Mouse (Mus musculus) bone marrow macrophage, adult 2 months (primary cell): Measurements from ENCODE around the gene Zfp341. TPM values are rescaled to one million over a fixed set of nuclear protein-coding genes. Genes with fewer than 3 reads are reported as not detected.

Experiments
- H3K27ac ChIP-seq: 2 replicates; pipeline ENCODE4 v1.5.1; 2012; ENCODE audit warnings: low read depth, low read length; ENCODE audit not compliant: insufficient read depth
- H3K4me1 ChIP-seq: 2 replicates; pipeline ENCODE4 v1.6.1; 2012; ENCODE audit warnings: low read length; ENCODE audit not compliant: control insufficient read depth, insufficient read depth
- H3K4me3 ChIP-seq: 2 replicates; pipeline ENCODE4 v1.5.1; 2012; ENCODE audit warnings: mild to moderate bottlenecking, low read length, moderate library complexity; ENCODE audit not compliant: insufficient read depth
- CTCF ChIP-seq: IDR thresholded peaks from 2 replicates; pipeline ENCODE4 v1.5.1; 2012; ENCODE audit warnings: low read depth, mild to moderate bottlenecking, low read length, moderate library complexity
- POLR2A ChIP-seq: IDR thresholded peaks from 2 replicates; pipeline ENCODE4 v1.6.1; 2012; ENCODE audit warnings: mild to moderate bottlenecking, low read depth, low read length, borderline replicate concordance
- polyA plus RNA-seq: library from polyadenylated mRNA; stranded (reverse); fragments of >200 nt; gene quantifications from 2 replicates; pipeline ENCODE4 v1.2.4, GENCODE M21; 2012; ENCODE audit not compliant: missing spikeins, insufficient read depth, insufficient read length

Zfp341 gene
- polyA plus RNA-seq, 1 experiment, result 2.4 TPM

DNA sequence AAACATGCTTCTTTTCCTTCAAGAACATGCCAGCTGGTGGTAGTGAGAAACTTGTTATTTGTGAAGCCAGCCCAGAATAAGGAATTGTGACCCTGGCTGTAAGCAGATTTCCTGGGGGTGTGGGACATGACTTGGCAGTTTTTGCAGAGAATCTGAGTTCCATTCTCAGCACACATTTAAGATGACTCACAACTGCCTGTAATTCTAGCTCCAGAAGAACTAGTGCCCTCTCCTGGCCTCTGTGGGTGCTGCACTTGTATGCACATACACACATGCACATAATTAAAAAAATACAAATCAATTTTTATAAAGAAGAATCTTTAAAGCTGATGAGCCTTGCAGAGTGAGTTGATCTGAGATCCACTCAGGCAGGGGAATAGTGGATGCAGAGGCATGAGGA, 11.0 kb downstream of the Zfp341 start:
- H3K4me1 ChIP-seq, result 0 out of 2 replicates have a peak, but pooled peaks cover 2% of the 10 kb centered on the region
- no peak overlapping the region for H3K27ac ChIP-seq
- no peak for TF ChIP-seq CTCF
- TF ChIP-seq POLR2A, result no peak
- H3K4me3 ChIP-seq, result no peak overlapping the region

GRCm38 (mm10) chr2:154630531-154630930, 17.4 kb downstream of the Zfp341 start:
- TF ChIP-seq CTCF, result no peak
- no peak for TF ChIP-seq POLR2A
- Histone ChIP-seq H3K4me1 (no peaks in the 10 kb centered on the region), H3K27ac (no peak overlapping the region), H3K4me3 (no peak overlapping the region)

DNA sequence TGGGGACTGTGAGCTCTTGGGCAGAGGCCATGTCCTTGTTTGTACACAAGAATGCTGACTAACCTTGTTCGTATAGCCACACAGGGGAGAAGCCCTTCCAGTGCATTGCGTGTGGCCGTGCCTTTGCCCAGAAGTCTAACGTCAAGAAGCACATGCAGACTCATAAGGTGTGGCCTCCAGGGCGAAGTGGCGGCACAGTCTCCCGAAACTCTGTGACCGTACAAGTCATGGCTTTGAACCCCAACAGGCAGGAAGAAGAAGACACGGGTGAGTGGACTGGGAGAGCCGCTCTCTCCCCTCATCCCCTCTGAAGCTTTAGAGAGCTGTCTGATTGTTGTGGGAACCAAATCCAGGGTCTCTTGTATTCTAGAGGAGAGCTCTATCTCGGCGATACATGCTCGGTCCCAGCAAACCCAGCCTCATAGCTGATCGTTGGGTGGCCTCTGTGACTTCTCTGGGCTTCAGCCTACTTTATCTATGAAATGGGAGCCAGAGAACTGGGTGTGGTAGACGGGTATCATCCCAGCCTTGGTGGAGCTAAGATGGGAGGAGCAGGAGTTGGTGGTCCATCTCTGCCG, 19.2 kb downstream of the Zfp341 start:
- Histone ChIP-seq H3K27ac (no peak overlapping the region), H3K4me3 (no peak overlapping the region), H3K4me1 (no peaks in the 10 kb centered on the region)
- no peak for TF ChIP-seq POLR2A
- TF ChIP-seq CTCF, result no peak

DNA sequence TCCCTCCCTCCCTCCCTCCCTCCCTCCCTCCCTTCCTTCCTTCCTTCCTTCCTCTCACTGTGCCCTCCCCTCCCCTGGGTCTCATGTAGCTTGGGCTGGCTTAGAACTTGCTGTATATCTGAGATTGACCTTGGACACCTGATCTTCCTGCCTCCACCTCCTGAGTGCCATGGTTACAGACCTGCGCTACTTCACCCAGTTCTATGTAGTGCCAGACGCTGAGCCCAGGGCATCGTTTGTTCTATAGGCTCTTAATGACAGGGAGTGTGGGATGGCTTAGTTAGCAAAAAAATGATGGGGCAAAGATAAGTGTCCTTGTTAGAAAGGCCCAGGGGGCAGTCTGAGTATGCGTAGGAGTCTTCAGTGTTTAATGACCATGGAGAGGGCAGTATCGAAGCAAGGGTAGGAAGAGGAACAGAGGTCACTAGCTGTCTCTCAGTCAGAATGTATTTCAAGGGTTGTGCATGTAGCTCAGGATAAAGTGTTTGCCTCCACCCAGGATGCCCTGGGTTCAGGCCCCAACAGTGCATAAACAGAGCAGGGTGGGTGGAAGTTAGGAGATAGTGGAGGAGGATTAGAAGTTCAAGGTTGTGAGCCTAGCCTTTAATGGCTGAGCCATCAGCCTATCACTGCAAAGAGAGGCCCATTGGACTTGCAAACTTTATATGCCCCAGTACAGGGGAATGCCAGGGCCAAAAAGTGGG, 20.1 kb downstream of the Zfp341 start:
- Histone ChIP-seq H3K4me1 (no peaks in the 10 kb centered on the region), H3K27ac (no peak overlapping the region), H3K4me3 (no peak overlapping the region)
- TF ChIP-seq POLR2A, result no peak
- TF ChIP-seq CTCF, result no peak

GRCm38 (mm10) chr2:154633876-154634644, 21.0 kb downstream of the Zfp341 start:
- TF ChIP-seq POLR2A (no peak), CTCF (no peak)
- Histone ChIP-seq H3K4me3 (no peak overlapping the region), H3K27ac (no peak overlapping the region), H3K4me1 (no peaks in the 10 kb centered on the region)

GRCm38 (mm10) chr2:154635826-154636225, 22.7 kb downstream of the Zfp341 start:
- Histone ChIP-seq H3K4me3 (no peak overlapping the region), H3K4me1 (no peaks in the 10 kb centered on the region), H3K27ac (no peak overlapping the region)
- TF ChIP-seq POLR2A (no peak), CTCF (no peak)

DNA sequence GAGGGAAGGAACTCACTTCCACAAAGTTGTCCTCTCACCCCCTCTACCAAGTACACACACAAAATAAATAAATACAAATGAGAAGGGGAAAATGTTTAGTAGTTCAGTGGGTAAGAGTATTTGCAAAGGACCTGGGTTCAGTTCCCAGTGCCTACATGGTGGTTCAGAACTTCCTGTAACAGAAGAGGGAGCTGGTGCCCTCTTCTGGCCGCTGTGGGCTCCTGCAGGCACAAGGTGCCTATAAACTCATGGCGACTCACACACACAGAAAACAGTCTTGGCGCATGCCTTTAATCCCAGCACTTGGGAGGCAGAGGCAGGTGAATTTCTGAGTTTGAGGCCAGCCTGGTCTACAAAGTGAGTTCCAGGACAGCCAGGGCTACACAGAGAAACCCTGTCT, 25.4 kb downstream of the Zfp341 start:
- H3K4me1 ChIP-seq, result no peaks in the 10 kb centered on the region
- no peak overlapping the region for H3K4me3 ChIP-seq
- H3K27ac ChIP-seq, result no peak overlapping the region
- no peak for TF ChIP-seq POLR2A
- TF ChIP-seq CTCF, result no peak

- Histone ChIP-seq H3K4me3 (no peak overlapping the region), H3K4me1 (no peaks in the 10 kb centered on the region), H3K27ac (no peak overlapping the region)
- TF ChIP-seq POLR2A (no peak), CTCF (no peak)
Observed at GRCm38 (mm10) chr2:154639115-154639514, 26.0 kb downstream of the Zfp341 start.

- Histone ChIP-seq H3K4me3 (no peak overlapping the region), H3K27ac (no peak overlapping the region), H3K4me1 (no peaks in the 10 kb centered on the region)
- no peak for TF ChIP-seq POLR2A
- TF ChIP-seq CTCF, result no peak
Observed at GRCm38 (mm10) chr2:154641176-154641575, 28.1 kb downstream of the Zfp341 start.

GRCm38 (mm10) chr2:154642005-154642459, 28.9 kb downstream of the Zfp341 start:
- no peak for TF ChIP-seq CTCF
- no peak for TF ChIP-seq POLR2A

More at GRCm38 (mm10) chr2:154642005-154642459, 28.9 kb downstream of the Zfp341 start:
- Histone ChIP-seq H3K4me3 (no peak overlapping the region), H3K27ac (no peak overlapping the region), H3K4me1 (no peaks in the 10 kb centered on the region)
